Mouse (Mus musculus): ENCODE data around the gene Gm5795. TPM values are rescaled to one million over a fixed set of nuclear protein-coding genes. Genes with fewer than 3 reads are reported as not detected.
"Not testable (repeated sequence)": the region's sequence is repeated elsewhere in the genome, so short reads cannot be mapped to it uniquely, and the experiment has no call there.

Gene Gm5795
- not detected for total RNA-seq (2021)
- long read RNA-seq, experiment 1: 0 reads
- long read RNA-seq, experiment 2: 0 reads

GRCm38 (mm10) chr14:3187955-3188354 is at the start of gene Gm5795:
Gene Gm5795, plus strand, starts transcription at chr14:3188255.
- H3K27ac ChIP-seq; DNase-seq; H3K4me3 ChIP-seq; intact Hi-C loops (cut with DNase I): not testable (repeated sequence)

- H3K27ac ChIP-seq; intact Hi-C loops (cut with DNase I): not testable (repeated sequence)
- peak; percentile 8 for DNase-seq
- peak within 1 kb of the TSS; percentile 59 for H3K4me3 ChIP-seq
Measured at GRCm38 (mm10) chr14:3208272-3209152, 20.5 kb downstream of the Gm5795 start, which contains the start of gene D830030K20Rik. Gene D830030K20Rik, plus strand, starts transcription at chr14:3208488.

- intact Hi-C loops (cut with DNase I); H3K4me3 ChIP-seq; DNase-seq; H3K27ac ChIP-seq: not testable (repeated sequence)
- peak; percentile 22; the same call in 1 of the 2 replicates for TF ChIP-seq CTCF (IDR thresholded peaks at IDR 0.05)
Measured at GRCm38 (mm10) chr14:3209367-3209766, 21.3 kb downstream of the Gm5795 start.

Other genes starting within 250 kb of the Gm5795 start
- not detected for gene Gm2888, start 158.3 kb upstream of the Gm5795 start, total RNA-seq (2021)
- not detected for gene Gm2897, start 139.0 kb upstream of the Gm5795 start, total RNA-seq (2021)
- gene Gm10340, start 54.3 kb upstream of the Gm5795 start, total RNA-seq (2021): not detected
- not detected for gene D830030K20Rik, start 20.2 kb downstream of the Gm5795 start, total RNA-seq (2021)
- gene Gm2956, start 144.4 kb downstream of the Gm5795 start, total RNA-seq (2021): not detected
- gene Gm10413, start 206.8 kb downstream of the Gm5795 start, total RNA-seq (2021): not detected
- under 1 TPM in 1 of 2 experiments, not detected in 1; 0.20 TPM for gene Gm10409, start 224.4 kb downstream of the Gm5795 start, total RNA-seq (2021)
- gene Gm3005, start 239.8 kb downstream of the Gm5795 start, total RNA-seq (2021): not detected

All from gastrocnemius, adult 2 months (tissue).